Mouse (Mus musculus) frontal cortex, adult 2 months (tissue): Measurements from ENCODE around the gene Cacfd1. TPM values are rescaled to one million over a fixed set of nuclear protein-coding genes. Genes with fewer than 3 reads are reported as not detected.

ENCODE experiments used
- DNase-seq, 2 experiments: peaks; one replicate each; pipeline ENCODE4 v3.0.0; 2022; ENCODE audit warnings: low spot score in 1 of 2; ENCODE audit errors: extremely low spot score in 1 of 2
- polyA plus RNA-seq: library from polyadenylated mRNA; depleted of rRNA; stranded (reverse); fragments of >200 nt; gene quantifications from 2 replicates; pipeline ENCODE4 v1.2.3, GENCODE M21; 2012; rRNA removed

Cacfd1 gene
- polyA plus RNA-seq, 1 experiment: 64.0 TPM

DNA sequence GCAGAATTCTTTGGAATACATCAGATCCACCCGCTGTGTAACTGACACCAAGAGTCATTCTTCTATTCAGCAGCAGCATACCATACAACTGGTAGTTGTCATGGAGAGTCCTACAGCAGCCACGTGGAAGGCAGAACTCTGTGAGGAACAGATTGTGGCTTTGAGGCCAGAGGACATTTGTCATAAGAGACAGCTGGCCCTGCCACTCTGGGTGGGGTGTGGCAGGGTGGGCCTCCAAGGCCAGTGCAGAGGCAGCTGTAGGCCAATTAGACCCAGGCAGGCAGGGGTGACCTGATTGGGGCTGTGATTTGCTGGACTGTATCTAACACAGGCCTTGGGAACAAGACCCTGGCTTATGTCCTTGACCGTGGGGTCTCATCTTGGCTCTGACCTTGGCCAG is 59.9 kb downstream of the Cacfd1 start:
- no peak for DNase-seq

DNA sequence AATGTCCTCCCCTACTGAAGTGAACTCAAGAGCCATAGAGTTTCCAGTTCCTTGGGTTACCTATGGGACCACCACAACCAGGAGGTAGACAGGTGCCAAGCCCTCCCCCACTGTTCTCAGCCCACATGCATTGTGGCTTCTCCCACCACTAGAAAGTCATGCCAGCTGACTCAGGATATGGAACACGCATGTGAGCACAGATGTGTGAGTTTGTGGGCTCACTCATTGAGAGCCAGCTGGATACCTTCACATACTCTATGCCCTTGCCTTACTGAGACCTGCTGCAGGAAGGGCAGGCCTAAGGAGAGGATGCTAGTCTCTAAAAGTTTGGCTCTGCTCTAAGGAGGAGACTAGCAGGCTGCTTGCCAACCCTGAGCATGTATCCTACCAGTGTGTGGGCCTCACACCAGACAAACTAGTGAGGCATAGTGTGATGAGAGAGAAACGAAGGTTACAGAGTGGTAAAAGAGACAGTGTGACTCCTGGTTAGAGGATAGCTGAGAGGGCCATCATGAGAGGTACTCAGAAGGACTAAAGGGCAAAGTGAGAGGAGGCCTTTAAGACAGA is 60.6 kb downstream of the Cacfd1 start:
- peak in 1 of 2 experiments; percentile 47 for DNase-seq

Other genes starting within 250 kb of the Cacfd1 start
- not detected in 2 replicates for gene Abo, start 144.9 kb upstream of the Cacfd1 start, polyA plus RNA-seq
- gene Surf6, start 107.0 kb upstream of the Cacfd1 start, polyA plus RNA-seq: 20.2 and 20.8 TPM in 2 replicates
- 51.7 and 53.9 TPM in 2 replicates for gene Med22, start 99.2 kb upstream of the Cacfd1 start, polyA plus RNA-seq
- gene Rpl7a, start 99.2 kb upstream of the Cacfd1 start, polyA plus RNA-seq: 705 and 741 TPM in 2 replicates
- 54.6 and 58.2 TPM in 2 replicates for gene Surf2, start 93.6 kb upstream of the Cacfd1 start, polyA plus RNA-seq
- 128 and 129 TPM in 2 replicates for gene Surf1, start 93.4 kb upstream of the Cacfd1 start, polyA plus RNA-seq
- gene Surf4, start 76.0 kb upstream of the Cacfd1 start, polyA plus RNA-seq: 55.7 and 60.3 TPM in 2 replicates
- gene Stkld1, start 75.9 kb upstream of the Cacfd1 start, polyA plus RNA-seq: 0.29 and 0.32 TPM in 2 replicates
- gene Rexo4, start 45.5 kb upstream of the Cacfd1 start, polyA plus RNA-seq: 69.6 and 71.2 TPM in 2 replicates
- 3.5 TPM in 2 replicates for gene Adamts13, start 36.5 kb upstream of the Cacfd1 start, polyA plus RNA-seq
- gene Slc2a6, start 18.1 kb downstream of the Cacfd1 start, polyA plus RNA-seq: 35.2 and 39.0 TPM in 2 replicates
- gene Mymk, start 62.3 kb downstream of the Cacfd1 start, polyA plus RNA-seq: 0.65 and 0.74 TPM in 2 replicates
- 34.9 and 42.6 TPM in 2 replicates for gene Adamtsl2, start 69.5 kb downstream of the Cacfd1 start, polyA plus RNA-seq
- gene Fam163b, start 132.6 kb downstream of the Cacfd1 start, polyA plus RNA-seq: 213 and 219 TPM in 2 replicates
- gene Dbh, start 155.3 kb downstream of the Cacfd1 start, polyA plus RNA-seq: 0.40 and 0.50 TPM in 2 replicates
- 9.2 and 13.7 TPM in 2 replicates for gene Sardh, start 238.4 kb downstream of the Cacfd1 start, polyA plus RNA-seq